Mouse (Mus musculus) kidney, postnatal 0 days (tissue): ENCODE results near the gene Ubqln4. TPM values are rescaled to one million over a fixed set of nuclear protein-coding genes. Genes with fewer than 3 reads are reported as not detected.

Experiments used
- ATAC-seq: fragments of 200-750 bp; cut with Nextera tagmentation; replicated peaks from 2 replicates; pipeline ENCODE4 v1.8.0; 2017; ENCODE audit warnings: low read depth, moderate number of reproducible peaks, moderate TSS enrichment, moderate library complexity; ENCODE audit not compliant: low FRiP score
- DNase-seq: peaks from one replicate; pipeline ENCODE4 v3.0.0-alpha.2; 2016; ENCODE audit warnings: low spot score
- H3K27ac ChIP-seq: fragments of 300-500 bp; sonication (generic); 2 replicates; pipeline ENCODE4 v1.5.1; 2014; ENCODE audit warnings: mild to moderate bottlenecking
- H3K27me3 ChIP-seq: fragments of 300-500 bp; sonication (generic); 2 replicates; pipeline ENCODE4 v1.6.1; 2014; ENCODE audit warnings: low read length, mixed read lengths; ENCODE audit not compliant: insufficient read depth
- H3K36me3 ChIP-seq: fragments of 300-500 bp; sonication (generic); 2 replicates; pipeline ENCODE4 v1.6.1; 2014; ENCODE audit warnings: low read length, mixed read lengths; ENCODE audit not compliant: insufficient read depth
- H3K4me1 ChIP-seq: fragments of 300-500 bp; sonication (generic); replicated peaks from 2 replicates; pipeline ENCODE4 v1.6.1; 2014; ENCODE audit warnings: antibody characterized with exemption, low read length, mixed read lengths; ENCODE audit not compliant: insufficient read depth
- H3K4me2 ChIP-seq: fragments of 300-500 bp; sonication (generic); 2 replicates; pipeline ENCODE4 v1.6.1; 2014; ENCODE audit warnings: mild to moderate bottlenecking, low read length, moderate library complexity, mixed read lengths
- H3K4me3 ChIP-seq: fragments of 300-500 bp; sonication (generic); replicated peaks from 2 replicates; pipeline ENCODE4 v1.5.1; 2014; ENCODE audit warnings: low read depth, low read length
- H3K9ac ChIP-seq: fragments of 300-500 bp; sonication (generic); 2 replicates; pipeline ENCODE4 v1.6.1; 2014; ENCODE audit warnings: low read depth, low read length
- H3K9me3 ChIP-seq: fragments of 300-500 bp; sonication (generic); replicated peaks from 2 replicates; pipeline ENCODE4 v1.6.1; 2016; ENCODE audit warnings: low read length, inconsistent platforms, mixed read lengths
- CTCF ChIP-seq: IDR thresholded peaks from 2 replicates; pipeline ENCODE4 v1.5.1; 2016; ENCODE audit warnings: antibody characterized with exemption, low read depth, mild to moderate bottlenecking, moderate library complexity
- WGBS: fragments of 180-500 bp; shearing (Covaris S2); extraction: QIAGEN DNeasy Blood & Tissue Kit; methylation state at CpG from one replicate; pipeline ENCODE4 v1.1.7; 2014; 5-methylcytosine and 5-hydroxymethylcytosine counted together
- polyA plus RNA-seq: library from polyadenylated mRNA; unstranded; fragments of >200 nt; fragmentation: Nextera tagmentation; extraction: Ambion mirVana; gene quantifications from 2 replicates; pipeline ENCODE4 v1.2.1, GENCODE M21; 2015

Ubqln4 gene
- polyA plus RNA-seq, 1 experiment from 2014 or later, result 35.1 TPM

GRCm38 (mm10) chr3:88510421-88511289 is 42.9 kb upstream of the Ubqln4 start:
- Histone ChIP-seq H3K27ac (peak overlapping the region; percentile 84), H3K4me2 (peak overlapping the region; percentile 46), H3K27me3 (no peaks in the 10 kb centered on the region), H3K9ac (peak overlapping the region; percentile 40; the same call in 1 of the 2 replicates), H3K36me3 (no peaks in the 10 kb centered on the region), H3K4me3 (peak overlapping the region; percentile 13; the same call in 1 of the 2 replicates), H3K4me1 (peaks cover 27% of the 10 kb centered on the region), H3K9me3 (no peaks in the 10 kb centered on the region)
- ATAC-seq (no peak), DNase-seq (no peak)
- WGBS, result 42% methylated on average over 13 of the region's 13 CpGs
- TF ChIP-seq CTCF, result no peak

- Histone ChIP-seq H3K4me1 (peaks cover 23% of the 10 kb centered on the region), H3K27ac (no peak overlapping the region), H3K36me3 (no peaks in the 10 kb centered on the region), H3K4me2 (no peak overlapping the region), H3K4me3 (no peak overlapping the region), H3K27me3 (no peaks in the 10 kb centered on the region), H3K9ac (no peak overlapping the region), H3K9me3 (no peaks in the 10 kb centered on the region)
- 45% methylated on average over 4 of the region's 4 CpGs for WGBS
- ATAC-seq (no peak), DNase-seq (no peak)
- TF ChIP-seq CTCF, result peak; percentile 28; the same call in 1 of the 2 replicates
Observed at GRCm38 (mm10) chr3:88511559-88511958, 42.0 kb upstream of the Ubqln4 start.

GRCm38 (mm10) chr3:88512141-88512895 is 41.2 kb upstream of the Ubqln4 start:
- H3K9ac ChIP-seq, result no peak overlapping the region

GRCm38 (mm10) chr3:88512896-88513545 is 40.5 kb upstream of the Ubqln4 start:
- TF ChIP-seq CTCF, result no peak
- no peak for ATAC-seq
- no peaks in the 10 kb centered on the region for H3K36me3 ChIP-seq
- H3K27me3 ChIP-seq, result no peaks in the 10 kb centered on the region
- H3K9ac ChIP-seq, result no peak overlapping the region
- no peak overlapping the region for H3K4me3 ChIP-seq
- WGBS, result 40% methylated on average over 12 of the region's 15 CpGs
- DNase-seq, result no peak
- H3K27ac ChIP-seq, result peak overlapping the region; percentile 3; the same call in 1 of the 2 replicates
- H3K4me2 ChIP-seq, result no peak overlapping the region; the same call in 1 of the 2 replicates
- no peaks in the 10 kb centered on the region for H3K9me3 ChIP-seq
- peaks cover 23% of the 10 kb centered on the region for H3K4me1 ChIP-seq

More at GRCm38 (mm10) chr3:88512141-88512895, 41.2 kb upstream of the Ubqln4 start:
- H3K27ac ChIP-seq, result peak overlapping the region; percentile 3; the same call in 1 of the 2 replicates
- 42% methylated on average over 6 of the region's 6 CpGs for WGBS
- H3K4me3 ChIP-seq, result no peak overlapping the region
- ATAC-seq, result no peak
- no peaks in the 10 kb centered on the region for H3K36me3 ChIP-seq
- no peak for TF ChIP-seq CTCF
- no peak overlapping the region; the same call in 1 of the 2 replicates for H3K4me2 ChIP-seq
- no peaks in the 10 kb centered on the region for H3K27me3 ChIP-seq
- DNase-seq, result no peak
- peaks cover 23% of the 10 kb centered on the region for H3K4me1 ChIP-seq
- H3K9me3 ChIP-seq, result no peaks in the 10 kb centered on the region

- H3K9ac ChIP-seq, result no peak overlapping the region
- no peak for ATAC-seq
- DNase-seq, result no peak
- H3K9me3 ChIP-seq, result no peaks in the 10 kb centered on the region
- 75% methylated on average over 7 of the region's 7 CpGs for WGBS
- H3K4me1 ChIP-seq, result peaks cover 23% of the 10 kb centered on the region
- no peak overlapping the region for H3K4me3 ChIP-seq
- H3K36me3 ChIP-seq, result no peaks in the 10 kb centered on the region
- no peak overlapping the region for H3K4me2 ChIP-seq
- no peaks in the 10 kb centered on the region for H3K27me3 ChIP-seq
- no peak for TF ChIP-seq CTCF
- H3K27ac ChIP-seq, result no peak overlapping the region
Observed at GRCm38 (mm10) chr3:88513546-88514115, 39.9 kb upstream of the Ubqln4 start.
